Mouse (Mus musculus) 3T3-L1 (cell line): ENCODE data around the gene Uba52.
A peak's percentile ranks its signal among the peaks of the same experiment; 100 is the strongest.

ENCODE experiments used
- DNase-seq: peaks from one replicate; pipeline ENCODE4 v3.0.0-alpha.2; 2015; ENCODE audit warnings: low read depth, low spot score

Uba52 gene

DNA sequence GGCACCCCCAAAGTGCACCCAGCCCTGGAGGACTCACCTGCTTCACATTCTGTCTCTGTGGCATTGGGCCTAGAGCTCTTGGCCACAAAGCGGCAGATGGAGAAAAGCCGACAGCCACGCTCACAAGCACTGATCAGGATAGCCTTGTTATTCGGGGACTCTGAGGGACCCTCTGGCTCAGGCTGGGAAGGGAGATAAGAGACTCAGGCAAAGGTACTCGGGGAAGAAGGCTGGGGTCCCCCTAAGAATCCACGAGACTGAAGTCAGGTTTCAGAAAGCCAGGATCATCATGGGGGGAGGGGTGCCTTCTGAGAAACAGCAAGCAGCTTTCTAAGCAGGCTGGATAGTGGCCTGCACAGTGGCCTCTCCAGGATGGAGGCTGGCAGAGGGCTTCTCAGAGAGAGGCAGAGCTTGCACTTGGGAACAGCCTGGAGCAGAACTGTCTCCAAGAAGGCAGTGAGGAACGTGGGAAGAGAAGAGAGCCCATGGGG lies 24.4 kb downstream of the Uba52 start:
- DNase-seq = no peak

DNA sequence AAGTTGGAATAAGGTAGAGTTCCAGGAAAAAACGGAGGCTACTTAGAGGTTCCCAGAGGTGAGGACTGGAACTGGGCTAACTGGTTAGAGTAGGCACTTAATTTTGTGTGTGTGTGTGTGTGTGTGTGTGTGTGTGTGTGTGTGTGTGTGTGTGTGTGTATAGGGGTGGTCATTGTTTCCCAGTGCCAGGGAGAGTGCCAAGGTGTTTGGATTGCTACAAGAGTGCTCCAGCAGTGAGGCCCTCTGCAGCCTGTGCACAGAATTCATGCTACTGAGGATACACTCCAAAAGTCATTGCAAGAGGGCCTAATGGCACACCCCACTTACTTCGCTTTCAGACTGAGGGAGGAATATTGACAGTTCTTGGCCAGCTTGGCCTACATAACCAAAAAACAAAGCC lies 27.7 kb downstream of the Uba52 start:
- DNase-seq = no peak

DNA sequence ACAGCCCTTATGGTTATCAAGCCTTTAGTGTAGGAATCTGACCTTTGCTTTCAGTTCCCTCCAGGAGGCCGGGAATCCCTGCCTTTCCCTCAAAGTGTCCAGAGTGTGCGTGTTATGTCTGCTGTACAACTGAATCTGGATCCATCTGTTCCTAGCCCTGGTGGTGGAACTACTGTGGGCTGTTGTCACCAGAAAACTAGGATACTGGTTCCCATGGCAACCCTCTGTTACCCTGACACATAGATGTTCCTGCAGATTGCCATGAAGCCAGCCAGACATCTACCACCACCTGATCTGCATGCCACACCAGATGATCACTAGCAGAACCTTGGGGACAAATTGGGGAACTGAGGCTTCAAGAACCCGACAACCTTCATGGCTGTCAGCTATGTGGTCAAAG lies 28.7 kb downstream of the Uba52 start:
- DNase-seq = no peak

DNA sequence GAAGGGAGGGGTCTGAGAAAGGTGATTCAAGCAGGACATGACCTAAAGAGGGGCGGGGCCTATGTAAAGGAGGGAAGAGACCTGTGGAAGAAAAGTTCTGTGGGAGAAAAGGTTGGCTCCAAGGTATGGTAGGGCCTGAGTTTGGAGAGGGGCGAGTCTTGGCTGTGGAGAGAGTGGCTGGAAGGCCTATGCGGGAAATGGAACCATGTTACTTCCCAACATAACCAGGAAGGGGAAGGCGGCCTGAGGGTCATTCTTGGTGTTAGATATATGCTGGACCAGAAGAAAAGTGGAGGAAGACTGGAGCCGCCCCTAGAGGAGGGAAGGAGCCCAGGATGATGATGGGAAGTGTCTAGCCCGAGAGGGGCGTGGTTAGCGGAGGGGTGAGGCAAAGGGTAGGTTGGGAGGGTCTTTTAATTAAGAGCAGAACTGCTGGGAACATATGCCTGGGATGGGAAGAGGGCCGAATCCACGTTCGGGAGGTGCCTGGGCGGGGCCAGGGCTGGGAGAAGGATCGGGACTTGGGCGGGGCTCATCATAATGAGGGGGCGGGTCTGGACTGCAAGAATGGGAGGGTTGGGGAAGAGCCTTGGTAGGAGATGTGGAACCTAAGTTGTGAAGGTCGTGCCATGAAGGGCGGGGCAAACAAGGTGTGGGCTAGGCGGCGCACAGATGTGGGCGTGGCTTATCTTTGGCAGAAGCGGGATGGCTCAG lies 33.2 kb downstream of the Uba52 start:
- DNase-seq = peak; percentile 86

DNA sequence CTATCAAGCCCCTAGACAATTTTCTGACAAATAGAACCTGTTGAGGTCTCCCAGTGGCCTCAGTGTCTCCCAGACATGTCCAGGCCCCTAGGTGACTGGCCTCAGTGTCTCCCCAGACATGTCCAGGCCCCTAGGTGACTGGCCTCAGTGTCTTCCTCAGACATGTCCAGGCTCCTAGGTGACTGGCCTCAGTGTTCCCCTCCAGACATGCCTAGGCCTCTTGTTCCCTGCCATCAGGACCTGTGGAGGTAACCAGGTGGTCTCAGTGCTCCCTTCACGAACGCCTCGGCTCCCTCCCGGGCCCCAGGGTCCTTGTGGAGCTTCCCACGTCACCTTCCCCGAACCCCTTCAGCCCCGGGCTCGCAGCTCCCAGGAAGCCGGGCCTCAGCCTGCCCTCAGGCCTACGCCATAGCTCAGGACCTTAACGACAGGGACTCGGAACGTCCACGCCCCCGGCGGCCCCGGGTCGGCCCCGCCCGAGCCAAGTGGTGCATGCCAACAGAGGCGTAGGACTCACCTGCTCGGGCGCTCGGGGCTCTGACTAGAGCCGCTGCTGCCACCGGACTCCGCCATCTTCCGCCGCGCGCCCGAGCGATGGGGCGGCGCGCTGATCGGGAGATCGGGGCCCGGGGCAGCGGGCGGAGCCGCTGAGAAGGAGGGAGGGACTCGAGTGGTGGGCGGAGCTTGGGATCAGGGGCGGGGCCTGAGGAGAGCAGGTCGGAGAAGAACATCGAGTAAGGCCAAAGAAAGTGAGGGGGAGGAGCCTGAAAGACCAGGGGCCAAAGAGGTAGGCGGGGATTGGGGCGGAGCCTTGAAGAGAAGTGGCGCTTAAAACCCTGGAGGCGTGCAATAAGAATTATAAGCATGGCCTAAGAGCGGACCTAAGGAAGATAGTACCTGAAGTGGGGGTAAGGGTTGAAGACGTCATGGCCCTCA lies 34.0 kb downstream of the Uba52 start, which contains the start of gene Klhl26:
Gene Klhl26 (minus strand): TSS at position 636 of the 936 bp plus-strand sequence.
- DNase-seq = peak; percentile 100

DNA sequence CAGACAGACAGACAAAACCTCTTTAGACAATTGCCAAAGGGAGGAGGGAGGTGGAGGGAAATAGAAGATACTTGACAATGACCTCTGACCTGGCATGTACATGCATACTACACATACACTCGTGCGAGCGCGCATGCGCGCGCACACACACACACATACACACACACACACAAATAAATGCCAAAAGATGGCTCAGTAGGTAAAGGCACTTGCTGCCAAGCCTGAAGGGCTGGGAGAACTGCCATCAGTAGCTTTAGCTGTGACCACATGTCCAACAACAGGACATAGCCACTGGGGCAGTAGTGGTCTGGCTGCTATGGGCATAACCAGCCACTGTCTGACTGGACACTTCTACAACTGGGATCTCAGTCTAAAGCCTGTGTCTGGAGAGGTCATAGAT lies 38.7 kb downstream of the Uba52 start:
- DNase-seq = no peak

DNA sequence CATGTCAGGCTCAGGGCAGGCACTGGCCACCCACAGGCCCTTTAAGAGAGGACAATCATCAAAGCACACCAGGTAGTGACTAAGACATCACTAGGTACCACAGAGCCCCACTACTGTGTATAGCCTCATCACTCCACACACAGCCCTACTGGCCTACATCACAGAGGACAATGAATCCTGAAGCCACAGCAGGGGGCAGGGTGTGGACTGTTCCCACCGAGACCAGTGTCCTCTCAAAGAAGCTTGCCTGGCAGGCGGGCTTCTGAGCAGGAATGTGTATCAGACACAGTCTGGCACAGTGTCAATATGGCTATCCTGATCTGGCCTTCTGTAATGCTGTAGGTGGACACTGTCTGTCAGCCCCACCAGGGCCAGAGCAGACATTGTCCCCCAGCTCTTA lies 40.7 kb downstream of the Uba52 start:
- no peak for DNase-seq

DNA sequence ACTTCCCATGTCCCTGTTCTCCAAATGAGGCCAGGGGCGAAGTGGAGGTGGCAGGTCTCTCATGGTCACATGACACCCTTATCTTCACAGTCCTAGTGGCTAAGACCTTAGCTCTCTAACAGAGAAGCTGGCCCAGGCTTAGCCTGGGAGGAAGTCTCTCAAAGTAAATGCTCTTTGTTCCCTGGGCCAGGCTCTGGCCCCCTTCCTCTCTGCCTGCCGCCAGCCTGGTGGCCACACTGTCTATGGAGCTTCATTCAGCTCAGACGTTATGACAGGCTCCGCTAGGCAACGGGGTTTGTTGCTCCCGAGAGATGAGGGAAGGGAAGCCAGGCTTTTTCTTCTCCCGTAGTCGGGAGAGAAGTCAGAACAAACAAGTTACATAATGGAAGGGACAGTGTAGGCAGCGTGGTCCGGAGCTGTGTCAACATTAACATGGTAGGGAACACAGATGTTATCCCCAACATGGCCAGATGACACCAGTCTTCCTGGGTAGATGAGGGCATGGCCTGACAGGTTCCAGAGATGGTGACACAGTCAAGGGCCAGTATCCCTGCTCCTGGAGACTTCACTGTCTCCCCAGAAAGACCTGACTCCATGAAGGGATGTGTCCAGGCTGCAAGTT lies 41.2 kb downstream of the Uba52 start:
- no peak for DNase-seq

DNA sequence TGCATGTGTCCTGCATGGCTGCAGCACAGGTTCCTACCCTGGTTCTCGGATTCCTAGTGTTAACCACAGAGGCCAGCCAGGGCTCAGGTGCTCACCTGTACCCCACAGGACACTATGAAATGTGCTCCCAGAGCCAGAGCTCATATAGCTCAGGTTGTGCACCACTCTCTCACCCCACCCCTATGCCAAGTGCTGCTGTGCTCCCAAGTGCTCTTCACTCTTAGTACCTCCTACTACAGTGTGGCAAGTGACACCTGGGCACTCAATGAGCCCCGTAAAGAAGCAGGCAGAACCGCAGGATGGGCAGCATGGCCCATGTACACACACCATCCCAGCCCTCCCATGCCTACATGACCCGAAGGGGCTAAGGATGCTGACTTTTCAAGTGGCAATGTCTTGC lies 41.9 kb downstream of the Uba52 start:
- no peak for DNase-seq

DNA sequence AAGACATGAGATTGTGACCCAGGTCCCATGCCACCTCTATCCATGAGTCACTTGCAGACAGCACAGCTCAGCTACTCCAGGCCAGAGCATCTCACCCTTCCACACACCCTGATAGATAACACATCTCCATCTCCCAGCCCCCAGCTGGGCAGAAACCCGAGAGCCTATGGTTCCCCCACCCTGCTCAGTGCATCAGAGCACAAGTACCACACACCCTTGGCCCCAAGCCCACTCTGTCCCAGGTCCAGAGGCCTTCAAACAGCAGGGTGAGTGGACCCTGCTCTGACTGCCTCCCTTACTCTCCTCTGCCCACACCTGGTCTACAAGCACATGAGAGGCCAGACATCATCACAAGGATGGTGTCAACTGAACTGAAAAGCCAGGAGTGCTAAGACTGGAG lies 42.7 kb downstream of the Uba52 start:
- DNase-seq = no peak

DNA sequence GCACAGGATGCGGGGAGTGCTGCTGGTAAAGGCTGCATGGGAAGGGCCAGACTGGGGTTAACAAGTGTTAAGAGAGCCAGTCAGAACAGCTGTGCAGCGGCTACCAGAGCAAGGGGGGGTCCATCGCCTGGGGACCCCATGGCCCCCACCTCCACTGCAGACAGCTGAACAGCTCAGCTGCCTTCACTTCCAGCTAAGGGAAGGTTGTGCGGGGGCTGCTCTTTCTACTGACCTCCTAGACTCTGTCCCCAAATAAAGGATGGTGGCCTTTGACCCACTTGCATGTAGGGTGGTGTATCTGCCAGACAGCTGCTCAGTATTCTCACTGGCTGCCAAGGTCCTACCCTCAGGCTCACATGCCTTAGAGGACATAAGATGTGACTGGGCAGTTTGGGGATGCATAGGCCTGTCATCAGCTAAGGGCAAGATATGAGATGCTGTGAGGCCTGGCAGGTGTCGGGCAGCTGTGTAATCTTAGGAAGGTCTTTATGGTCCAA lies 43.3 kb downstream of the Uba52 start:
- no peak for DNase-seq

DNA sequence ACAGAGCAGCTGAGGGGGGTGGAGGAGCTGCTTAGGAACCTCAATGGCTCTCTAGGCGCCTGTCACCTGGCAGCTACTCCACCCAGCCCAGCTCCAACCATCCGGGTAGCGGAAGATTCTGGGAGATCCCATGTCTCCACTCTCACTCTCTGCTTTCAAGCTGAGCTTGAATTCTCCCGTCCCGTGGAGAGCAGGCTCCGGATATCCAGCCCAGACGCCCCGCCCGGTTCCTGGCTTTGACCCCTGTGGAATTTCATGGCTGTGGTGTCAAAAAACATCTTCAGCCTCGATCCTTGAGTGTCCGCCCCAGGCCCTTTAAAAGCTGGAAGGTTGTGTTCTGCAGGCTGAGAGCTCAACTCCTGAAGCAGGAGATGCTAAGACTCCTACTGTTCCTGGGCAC lies 43.8 kb downstream of the Uba52 start:
- DNase-seq = peak; percentile 49

DNA sequence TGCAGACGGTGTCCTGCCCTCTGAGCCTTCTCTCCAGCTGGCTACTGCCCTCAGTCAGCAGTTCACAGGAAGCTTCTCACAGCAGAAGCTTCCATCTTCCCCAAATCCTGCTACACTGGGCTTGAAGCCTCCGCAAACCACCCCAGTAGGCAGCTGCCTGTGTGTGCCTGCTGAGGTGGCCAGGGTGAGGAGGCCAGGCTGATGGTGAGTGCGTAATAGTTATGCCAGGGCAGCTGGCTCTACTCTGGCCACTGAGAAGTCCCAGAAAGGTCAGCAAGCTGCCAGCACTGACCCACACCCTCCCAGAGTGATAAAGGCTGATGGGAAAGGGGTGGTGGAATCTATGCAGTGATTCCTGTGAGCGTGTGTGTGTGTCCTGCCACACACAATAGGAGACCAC lies 44.3 kb downstream of the Uba52 start:
- DNase-seq = no peak

DNA sequence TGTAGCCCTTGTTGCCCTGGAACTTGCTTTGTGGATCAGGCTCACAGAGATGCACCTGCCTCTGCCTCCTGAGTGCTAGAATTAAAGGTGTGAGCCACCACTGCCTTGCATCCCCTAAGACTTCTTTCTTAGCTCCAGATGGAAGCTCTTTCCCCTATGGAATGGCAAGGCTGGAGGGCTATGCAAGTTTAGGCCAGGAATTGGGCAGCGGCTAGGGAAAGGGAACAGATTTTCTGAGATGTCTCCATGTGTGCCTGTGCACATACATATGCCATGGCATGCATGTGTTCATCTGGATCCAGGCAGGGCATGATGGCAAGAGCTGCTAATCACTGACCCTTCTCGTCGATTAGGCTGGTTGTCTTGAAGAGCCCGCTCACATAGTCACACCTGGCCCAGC lies 44.9 kb downstream of the Uba52 start:
- no peak for DNase-seq

DNA sequence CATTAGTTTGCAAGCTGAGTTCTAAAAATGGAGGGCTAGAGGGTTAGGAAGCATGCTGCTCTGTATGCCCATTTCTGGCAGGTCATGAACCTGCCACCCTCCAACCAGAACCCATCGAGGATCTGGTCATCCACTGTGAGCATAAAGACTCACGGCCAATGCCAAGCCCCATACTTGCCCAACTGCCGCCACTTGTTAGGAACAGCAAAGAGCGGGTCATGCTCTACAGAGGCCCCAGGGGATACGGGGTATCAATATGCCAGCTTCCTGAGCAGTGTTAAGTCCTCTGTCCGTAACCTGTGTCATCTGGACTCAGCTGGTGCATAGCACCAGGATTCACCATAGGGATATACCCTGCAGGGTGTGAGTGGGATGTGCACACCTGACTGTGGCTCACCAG lies 46.4 kb downstream of the Uba52 start:
- DNase-seq = no peak

DNA sequence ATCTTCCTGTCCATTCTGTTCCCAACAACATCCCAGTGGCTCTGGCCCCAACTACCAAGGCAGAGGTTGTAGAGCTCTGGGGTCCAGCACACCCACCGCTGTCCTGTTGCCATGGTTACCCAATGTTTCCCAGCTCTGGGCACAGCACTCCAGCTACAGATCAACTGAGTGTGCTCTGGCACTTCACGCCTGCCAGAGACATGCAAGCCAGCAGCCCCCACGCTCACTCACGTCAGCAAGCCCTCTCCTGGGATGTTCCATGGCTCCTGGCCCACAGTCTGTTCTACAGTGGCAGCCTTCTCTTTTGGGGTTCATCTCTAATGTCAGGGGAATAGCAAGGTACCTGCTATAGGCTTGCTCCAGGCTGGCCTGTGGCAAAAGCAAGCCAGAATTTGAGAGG lies 47.3 kb downstream of the Uba52 start:
- no peak for DNase-seq

DNA sequence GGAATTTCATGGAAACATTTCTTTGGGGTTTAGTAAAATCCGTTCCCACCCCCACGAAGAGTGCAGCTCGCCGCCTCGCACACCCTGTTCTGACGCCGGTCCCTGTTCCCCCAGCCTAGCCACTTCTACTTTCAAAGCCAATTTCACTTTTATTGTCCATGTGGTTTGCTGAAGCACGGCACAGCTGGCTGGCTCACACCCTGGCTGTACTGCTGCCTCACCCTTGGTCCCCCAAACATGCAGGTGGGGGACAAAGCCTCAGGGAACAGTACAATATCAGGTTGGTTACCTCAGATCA lies 48.1 kb downstream of the Uba52 start:
- no peak for DNase-seq

DNA sequence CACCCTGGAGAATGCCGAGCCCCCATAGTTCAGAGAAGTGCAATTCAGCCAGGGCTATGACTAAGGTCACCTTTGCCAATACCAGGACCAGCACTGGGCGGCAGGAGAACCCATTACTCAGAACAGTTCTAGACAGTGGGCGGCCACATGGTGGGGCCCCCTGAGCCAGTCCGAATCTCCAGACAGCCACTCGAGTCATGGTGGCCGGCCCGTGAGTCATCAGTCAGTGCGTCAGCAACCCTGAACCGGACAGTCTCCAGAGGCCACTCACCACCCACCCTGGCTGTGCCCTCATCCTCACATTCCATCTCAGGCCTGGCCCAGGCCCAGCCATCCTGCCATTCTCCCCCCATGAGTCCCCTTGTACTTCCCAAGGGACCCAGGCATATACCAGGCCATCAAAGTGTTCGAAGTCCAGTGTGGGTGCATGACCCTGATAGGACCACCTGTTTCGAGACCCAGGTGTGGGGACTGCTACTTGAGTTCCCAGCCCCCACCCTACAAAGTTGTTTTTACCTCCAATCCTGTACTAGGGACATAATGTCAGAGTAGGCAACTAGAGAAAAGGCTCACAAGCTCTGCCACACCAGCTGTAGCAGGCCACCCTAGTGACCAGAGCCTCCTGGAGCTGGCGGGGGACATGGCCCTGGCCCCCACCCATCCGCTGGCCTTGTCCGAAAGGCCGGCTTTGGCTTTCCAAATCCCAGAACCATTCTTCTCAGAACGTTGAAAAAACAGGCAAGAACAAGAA lies 48.7 kb downstream of the Uba52 start:
- DNase-seq = peak; percentile 90

DNA sequence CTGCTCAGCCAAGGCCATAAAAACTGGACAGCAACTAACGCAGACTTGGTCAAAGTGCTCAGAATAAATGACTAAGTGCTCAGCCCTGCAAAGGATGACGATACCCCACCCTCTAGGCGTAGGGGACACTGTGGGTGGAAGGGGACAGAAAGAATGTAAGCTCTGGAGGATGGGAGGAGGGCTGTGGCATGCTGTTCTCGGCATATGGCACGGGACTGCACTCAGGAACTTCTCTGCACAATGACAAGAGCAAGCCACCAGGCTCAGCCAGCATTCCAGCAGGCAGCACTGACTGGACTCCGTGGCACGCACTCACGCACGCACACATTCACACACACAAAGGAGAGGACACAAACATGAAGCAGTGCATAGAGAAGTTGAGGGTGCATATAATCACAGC lies 50.0 kb downstream of the Uba52 start:
- peak; percentile 72 for DNase-seq

DNA sequence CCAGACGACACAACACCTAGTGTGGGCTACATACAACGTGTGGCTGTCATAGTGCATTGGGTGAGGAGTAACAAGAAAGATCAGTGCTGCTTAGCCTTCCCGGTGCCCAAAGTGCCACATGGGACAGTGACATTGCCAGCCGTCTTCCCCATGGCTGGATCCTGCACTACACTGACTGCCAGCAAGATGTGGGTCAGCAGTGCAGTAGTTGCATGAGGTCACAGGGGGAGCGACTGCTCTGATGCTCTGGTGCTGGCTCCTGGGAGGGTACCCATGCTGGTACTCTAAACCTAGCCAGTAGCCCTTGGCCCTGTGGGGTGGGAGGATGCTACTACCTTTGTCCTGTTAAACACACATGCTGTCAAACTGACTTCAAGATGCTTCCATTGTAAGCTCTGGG lies 50.4 kb downstream of the Uba52 start:
- no peak for DNase-seq

DNA sequence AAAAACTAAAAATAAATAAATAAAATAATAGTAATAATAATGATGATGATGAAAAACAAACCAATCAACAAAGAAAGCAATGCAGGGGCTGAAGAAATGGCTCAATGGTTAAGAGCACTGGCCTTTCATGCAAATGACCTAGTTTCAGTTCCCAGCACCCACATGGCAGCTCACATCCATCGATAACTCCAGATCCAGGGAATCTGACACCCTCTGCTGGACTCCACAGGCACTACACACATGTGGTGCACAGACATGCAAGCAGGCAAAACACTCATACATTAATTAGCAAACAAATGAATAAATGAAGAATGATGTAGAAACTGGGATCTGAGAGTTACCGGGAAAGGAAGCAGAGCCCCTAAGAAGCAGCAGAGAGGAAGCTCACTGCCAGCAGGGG lies 51.0 kb downstream of the Uba52 start:
- no peak for DNase-seq

DNA sequence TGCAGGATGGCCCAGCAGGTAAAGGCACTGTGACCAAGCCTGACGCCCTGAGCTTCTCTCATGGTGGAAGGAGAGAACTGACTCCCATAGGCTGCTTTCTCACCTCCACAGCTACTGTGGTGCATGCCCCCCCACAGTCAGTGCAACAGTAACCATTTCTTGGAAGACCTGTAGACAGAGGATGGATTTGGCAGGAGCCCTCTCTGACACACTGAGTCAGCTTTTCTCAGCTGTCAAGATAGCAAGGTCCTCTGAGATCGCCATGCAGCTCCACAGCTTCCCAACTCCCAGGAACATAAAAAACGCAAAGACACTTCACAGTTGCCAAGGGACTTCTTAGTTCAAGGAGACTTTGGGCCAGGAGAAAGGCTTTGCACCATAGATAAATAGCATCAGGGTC lies 52.1 kb downstream of the Uba52 start:
- DNase-seq = peak; percentile 62
